Mouse (Mus musculus) ZHBTc4 (cell line): ENCODE measurements around the gene Fmo4.
"Not testable (repeated sequence)": the region's sequence is repeated elsewhere in the genome, so short reads cannot be mapped to it uniquely, and the experiment has no call there.

Source experiments
- DNase-seq: peaks from one replicate; pipeline ENCODE4 v3.0.0-alpha.2; 2011; ENCODE audit warnings: low read depth, low spot score

The Fmo4 gene

DNA sequence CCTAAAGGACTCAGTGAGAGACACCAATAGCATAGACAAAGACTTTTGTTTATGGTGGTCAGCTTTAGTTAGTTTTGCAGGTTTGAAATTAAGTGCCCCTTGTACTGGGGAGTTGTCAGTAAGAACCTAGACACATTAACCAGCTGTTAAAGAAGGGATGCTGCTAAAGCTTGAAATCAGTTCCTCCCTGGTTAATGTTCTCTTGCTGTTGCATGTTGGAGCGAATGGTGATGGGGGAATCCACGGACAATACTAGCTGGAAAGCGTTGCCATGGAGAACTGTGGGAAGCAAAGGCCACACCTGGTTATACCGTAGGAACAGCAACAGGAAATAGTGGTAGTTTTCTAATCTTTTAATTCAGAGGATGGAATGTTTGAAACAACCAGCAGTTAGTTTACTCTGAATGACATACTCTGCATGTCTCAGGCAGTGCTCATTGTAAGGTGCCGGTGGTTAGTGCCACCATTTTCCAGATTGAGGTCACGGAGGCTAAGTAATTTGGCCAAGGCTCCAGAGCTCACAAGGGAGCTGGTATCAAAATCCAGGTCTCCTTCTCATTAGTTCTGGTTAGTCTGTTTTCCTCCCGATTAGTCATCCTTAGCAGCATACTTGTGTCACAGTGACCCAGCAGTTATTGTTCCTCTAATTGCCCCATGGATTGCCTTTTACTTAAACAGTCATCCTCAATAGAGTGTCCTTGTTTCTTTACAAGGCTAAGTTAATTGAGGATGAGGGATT is 21.3 kb downstream of the Fmo4 start:
- DNase-seq, result no peak

DNA sequence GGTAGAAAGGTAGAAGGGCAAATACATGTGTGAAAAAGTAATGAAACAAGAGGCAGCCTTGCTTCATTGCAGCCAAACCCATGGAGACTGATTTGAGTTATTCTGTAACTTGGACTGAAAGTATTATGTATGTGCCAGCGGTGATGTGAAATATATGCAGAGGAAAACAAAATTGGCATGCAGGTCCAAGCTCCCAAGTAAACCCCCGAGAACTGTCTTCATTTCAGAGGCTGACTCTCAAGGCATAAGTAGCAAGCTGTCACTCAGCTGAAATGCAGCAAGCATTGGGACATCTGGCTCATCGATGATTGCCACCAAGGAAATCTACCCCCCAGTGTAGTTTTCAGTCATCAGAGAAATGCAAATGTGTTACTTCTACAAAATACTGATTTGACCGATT is 28.6 kb downstream of the Fmo4 start:
- DNase-seq, result no peak

DNA sequence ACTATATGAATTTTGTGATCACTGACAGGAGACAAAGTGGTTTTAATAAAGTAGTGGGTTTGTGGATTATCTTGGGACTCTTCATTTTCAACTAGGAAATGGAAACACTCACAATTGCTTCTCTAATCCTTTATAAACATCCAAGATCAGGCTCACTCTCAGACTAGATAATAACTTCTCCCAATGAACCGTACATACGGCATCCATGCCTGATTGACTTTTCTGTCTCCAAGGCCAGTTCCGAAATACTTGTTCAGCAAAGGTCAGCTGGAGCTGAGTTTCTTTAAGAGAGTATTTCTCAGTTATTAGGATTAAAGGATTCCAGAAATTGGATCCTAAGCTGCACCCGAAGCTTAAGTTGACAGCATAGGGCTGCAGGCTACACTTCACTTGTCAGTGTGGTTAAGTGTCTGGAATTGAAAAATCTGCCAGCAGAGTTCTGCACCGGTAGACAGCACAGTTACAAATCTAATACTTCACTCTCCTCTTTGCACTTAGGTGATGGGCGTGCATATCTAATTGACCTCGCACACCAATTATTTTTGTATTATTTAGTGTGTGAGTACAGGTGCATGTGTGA is 30.0 kb downstream of the Fmo4 start:
- DNase-seq, result no peak

DNA sequence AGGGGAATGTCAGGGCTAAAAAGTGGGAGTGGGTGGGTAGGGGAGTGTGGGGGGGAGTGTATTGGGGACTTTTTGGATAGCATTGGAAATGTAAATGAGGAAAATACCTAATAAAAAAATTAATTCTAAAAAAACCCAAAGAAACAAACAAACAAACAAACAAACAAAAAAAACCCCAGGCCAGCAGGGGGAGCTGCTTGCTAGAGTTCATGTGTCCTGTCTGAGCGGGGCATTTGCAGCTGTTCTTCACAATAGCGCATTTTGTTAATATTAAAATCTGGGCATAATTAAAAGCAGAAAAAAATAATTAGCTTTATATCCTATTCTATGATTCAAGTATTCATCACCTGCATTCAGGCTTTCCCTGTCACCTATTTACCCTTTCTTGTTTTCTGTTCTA is 32.7 kb downstream of the Fmo4 start:
- not testable (repeated sequence) for DNase-seq

DNA sequence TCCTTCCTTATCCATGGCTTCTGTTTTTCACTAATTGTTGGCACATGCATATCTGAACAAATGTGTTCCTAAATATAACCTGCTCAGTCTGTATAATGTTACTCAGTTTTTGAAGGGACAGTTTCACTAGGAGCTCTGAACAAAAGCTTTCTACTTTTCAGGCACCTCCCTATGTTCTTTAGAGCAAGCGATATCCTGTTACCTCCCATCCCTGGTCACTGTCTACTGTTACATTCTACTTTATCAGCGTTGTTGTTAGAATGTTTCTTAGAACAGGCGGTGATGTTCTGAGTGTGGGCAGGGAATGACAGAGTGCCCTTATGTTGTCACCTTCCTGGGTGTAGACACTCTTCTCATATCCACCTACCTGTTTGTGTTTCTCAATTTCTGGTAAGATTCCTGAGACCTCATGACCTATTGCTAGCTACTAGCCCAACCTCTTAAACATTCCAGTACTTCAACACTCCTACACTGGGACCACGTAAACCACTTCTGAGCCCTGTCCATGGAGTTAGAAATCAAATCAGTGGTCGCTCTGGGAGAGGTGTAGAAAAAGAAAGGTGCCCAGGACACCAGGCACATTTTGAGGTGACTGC is 35.7 kb downstream of the Fmo4 start:
- no peak for DNase-seq

DNA sequence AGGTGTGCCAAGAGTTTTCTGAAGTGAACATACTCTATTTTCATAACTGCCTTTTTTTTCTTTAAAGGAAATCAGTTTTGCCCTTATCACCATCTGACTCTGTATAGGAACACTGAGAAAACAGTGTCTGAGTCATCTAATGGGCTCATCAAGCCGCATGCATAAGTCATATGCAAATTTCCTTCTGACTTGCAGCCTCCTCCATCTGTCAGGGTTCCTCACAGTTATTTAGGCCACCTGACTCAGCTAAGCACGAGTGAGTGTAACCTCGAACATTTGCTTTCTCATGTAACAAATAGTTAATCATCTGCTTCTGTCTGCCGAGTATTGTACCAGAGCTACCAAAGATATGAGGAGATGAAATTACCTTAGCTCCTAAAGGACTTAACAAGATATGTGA is 40.1 kb downstream of the Fmo4 start:
- DNase-seq, result no peak

DNA sequence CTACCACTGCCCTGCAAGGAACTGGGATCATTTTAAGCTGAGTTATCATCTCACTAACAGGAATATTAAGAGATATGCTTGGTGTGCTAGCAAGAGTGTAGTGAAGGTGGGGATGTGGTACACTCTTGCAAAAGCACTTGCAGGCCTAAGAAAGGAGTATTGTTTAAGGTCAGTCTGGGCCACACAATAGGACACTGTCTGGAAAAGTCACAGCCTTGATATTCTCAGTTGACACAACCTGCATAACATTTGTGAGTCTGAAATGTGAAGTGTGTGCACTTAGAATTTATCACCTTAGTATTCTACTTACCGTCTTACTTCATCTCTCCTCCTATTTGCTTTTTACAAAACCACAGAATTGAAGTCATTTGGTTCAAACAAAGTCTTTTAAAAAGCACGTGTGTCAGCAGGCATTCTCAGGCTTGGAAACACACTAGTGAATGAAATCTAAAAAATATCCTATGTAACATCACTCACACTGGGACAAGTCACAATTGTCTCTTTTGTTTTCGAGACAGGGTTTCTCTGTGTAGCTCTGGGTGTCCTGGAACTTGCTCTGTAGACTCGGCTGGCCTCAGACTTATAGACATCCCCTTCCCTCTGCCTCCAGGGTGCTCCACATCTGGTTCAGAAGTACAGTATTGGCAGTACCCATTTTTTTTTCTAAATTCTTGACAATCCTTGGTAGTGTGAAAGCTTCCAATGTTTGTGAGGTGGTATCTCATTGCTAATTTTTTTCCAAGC is 42.0 kb downstream of the Fmo4 start:
- DNase-seq, result no peak

DNA sequence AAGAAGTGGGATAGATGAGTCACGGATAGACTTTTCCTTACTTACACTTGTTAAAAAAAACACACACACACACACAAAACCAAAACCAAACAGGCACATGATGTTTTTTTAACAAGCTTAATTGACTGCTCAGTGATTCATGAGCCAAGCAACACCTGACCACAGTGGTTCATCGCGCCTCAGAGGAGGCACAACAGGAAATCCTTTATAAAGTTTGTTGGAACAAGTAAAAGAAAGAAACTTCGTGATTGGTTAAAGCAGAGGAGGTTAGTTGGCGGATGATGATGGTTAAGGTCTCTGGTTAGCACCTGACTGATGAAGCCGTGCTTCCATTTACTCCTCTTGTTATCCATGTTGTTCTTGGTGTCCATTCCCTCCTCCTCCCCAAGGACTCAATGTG is 61.8 kb downstream of the Fmo4 start:
- no peak for DNase-seq

DNA sequence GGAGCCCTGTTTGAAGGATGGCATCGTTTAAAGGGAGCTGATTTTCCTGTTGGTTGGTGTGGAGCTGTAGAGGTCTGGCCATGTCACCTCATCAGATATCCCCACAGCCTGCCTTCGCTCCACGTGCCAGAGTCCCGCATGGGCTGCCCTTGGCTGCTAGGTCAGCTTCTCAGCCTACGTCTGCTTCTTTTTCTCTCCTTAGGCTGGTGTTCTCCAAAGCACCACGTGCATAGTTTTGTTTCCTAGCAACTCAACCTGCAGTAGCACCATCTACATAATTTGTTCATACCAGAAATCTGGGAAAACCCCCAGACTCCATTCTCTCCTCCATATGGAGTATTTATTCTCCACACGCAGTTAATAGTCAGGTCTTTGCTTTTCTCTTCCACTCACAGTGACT is 64.2 kb downstream of the Fmo4 start:
- DNase-seq, result no peak

DNA sequence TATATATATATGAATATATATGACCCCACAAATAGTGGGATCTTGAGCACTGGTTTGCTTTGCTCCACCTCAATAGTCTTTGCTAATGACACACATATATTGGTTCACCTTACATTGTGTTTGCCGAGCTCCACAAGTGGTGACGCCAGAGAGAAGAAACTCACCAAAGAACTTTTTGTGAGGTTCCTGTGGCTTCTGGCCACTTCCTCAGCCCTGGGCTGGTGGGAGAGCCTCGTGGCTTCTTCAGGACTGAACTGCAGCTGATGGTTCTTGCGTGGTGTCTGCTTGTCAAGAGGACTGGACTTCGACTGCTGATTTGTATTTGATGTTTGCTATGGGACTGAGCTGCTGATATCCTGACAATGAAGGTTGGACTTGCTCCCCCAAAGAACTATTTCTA is 65.0 kb downstream of the Fmo4 start:
- no peak for DNase-seq
